9 mouse cellular contexts compared by ENCODE assay signal in the genomic region with DNA sequence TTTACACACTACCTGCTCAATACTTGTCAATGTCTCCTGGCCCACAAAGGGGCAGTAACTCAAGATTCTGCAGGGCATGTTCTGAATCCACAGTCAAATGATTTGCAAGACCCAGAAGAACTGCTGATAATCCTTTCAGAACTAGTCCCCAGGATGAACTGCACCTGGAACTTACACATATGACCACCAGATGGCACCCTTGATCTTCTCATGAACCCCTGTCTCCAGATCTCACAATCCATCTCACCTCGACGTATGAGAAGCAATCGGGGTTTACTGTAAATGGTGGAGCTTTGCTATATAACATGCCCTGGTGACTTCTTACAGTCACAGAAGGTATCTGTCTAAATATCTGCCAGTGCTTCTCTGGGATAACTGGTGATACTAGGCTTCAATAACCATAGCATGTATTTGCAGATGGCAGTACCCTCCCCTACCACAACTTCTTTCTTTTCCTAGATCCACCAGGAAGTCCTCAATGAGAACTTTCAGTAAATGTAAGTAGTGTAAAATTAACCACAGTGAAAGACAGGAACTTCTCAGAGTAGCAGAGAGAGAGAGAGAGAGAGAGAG. TPM values are rescaled to one million over a fixed set of nuclear protein-coding genes. Genes with fewer than 3 reads are reported as not detected.
DNase-seq lines count a peak whose midpoint lies in the region; ATAC-seq lines count a peak whose summit lies in the region.
"Had no signal": no experiment of that assay in that cellular context is flagged by ENCODE, and none has a peak within 500 bp of the region (broad histone marks: within the 10 kb centered on the region; RNA-seq: fewer than 3 reads in every experiment).

No protein-coding gene starts in this region.

- no peak overlapping the region for H3K4me3 ChIP-seq in forebrain, embryonic 14.5 days (ENCODE audit: low read depth, low read length)
- H3K4me3 ChIP-seq in midbrain, embryonic 16.5 days (ENCODE audit: low read depth, low read length), result no peak overlapping the region
- H3K4me3 ChIP-seq: embryonic facial prominence, embryonic 15.5 days had no signal

- no peaks in the 10 kb centered on the region for H3K27me3 ChIP-seq in forebrain, embryonic 14.5 days (replicated peaks; ENCODE audit: control insufficient read depth, insufficient read depth, low read length)
- no peaks in the 10 kb centered on the region for H3K27me3 ChIP-seq in midbrain, embryonic 16.5 days (ENCODE audit: control insufficient read depth, insufficient read depth, low read depth, low read length)
- H3K27me3 ChIP-seq: embryonic facial prominence, embryonic 15.5 days had no signal

- ATAC-seq in forebrain, embryonic 14.5 days, result peak; percentile 77
- peak; percentile 75; the same call in 1 of the 2 replicates for ATAC-seq in midbrain, embryonic 16.5 days

- H3K27ac ChIP-seq in forebrain, embryonic 14.5 days (ENCODE audit: low read depth, low read length), result no peak overlapping the region
- no peak overlapping the region for H3K27ac ChIP-seq in midbrain, embryonic 16.5 days (ENCODE audit: low read length)
- H3K27ac ChIP-seq: embryonic facial prominence, embryonic 15.5 days had no signal

- 16% methylated on average over 3 of the region's 3 CpGs for WGBS in forebrain, embryonic 14.5 days
- 10% methylated on average over 3 of the region's 3 CpGs for WGBS in midbrain, embryonic 16.5 days

- no peaks in the 10 kb centered on the region for H3K4me1 ChIP-seq in forebrain, embryonic 14.5 days (ENCODE audit: control insufficient read depth, insufficient read depth, low read length)
- H3K4me1 ChIP-seq in midbrain, embryonic 16.5 days (ENCODE audit: control insufficient read depth, insufficient read depth, low read length), result no peaks in the 10 kb centered on the region
- H3K4me1 ChIP-seq: embryonic facial prominence, embryonic 15.5 days had no signal

- intact Hi-C loops in left cerebral cortex, postnatal 36 days (cut with DNase I), result loop anchor here (2.0 kb wide), 1 partner anchor 748 kb away; no protein-coding TSS in a partner anchor

- no peaks in the 10 kb centered on the region for H3K9me3 ChIP-seq in forebrain, embryonic 14.5 days (replicated peaks; ENCODE audit: control insufficient read depth, low read length)
- H3K9me3 ChIP-seq in midbrain, embryonic 16.5 days (replicated peaks; ENCODE audit: control insufficient read depth, low read length, poor library complexity, severe bottlenecking), result no peaks in the 10 kb centered on the region
- H3K9me3 ChIP-seq: embryonic facial prominence, embryonic 15.5 days had no signal

- peak; percentile 67 for DNase-seq in thymus, postnatal 0 days (ENCODE audit: low spot score)
- no peak for DNase-seq in thymus, postnatal 36 days
- peak; percentile 30 for DNase-seq in c-Kit-positive CD71-positive TER-119-positive erythroid progenitor cells, embryonic 14.5 days (ENCODE audit: low spot score)
- peak; percentile 79 for DNase-seq in forebrain, embryonic 14.5 days (ENCODE audit: low spot score)
- DNase-seq in kidney, adult 8-10 months, result peak; percentile 2 to 22
- DNase-seq in left cerebral cortex, postnatal 36 days (ENCODE audit: low spot score in 2 of 2), result peak; percentile 8 to 11
- peak; percentile 25 for DNase-seq in thymus, postnatal 4 days

- no peak overlapping the region for H3K9ac ChIP-seq in forebrain, embryonic 14.5 days (ENCODE audit: low read length)
- no peak overlapping the region for H3K9ac ChIP-seq in midbrain, embryonic 16.5 days (ENCODE audit: low read depth, low read length)
- H3K9ac ChIP-seq: embryonic facial prominence, embryonic 15.5 days had no signal

- no peaks in the 10 kb centered on the region for H3K36me3 ChIP-seq in forebrain, embryonic 14.5 days (ENCODE audit: control insufficient read depth, insufficient read depth, low read length)
- H3K36me3 ChIP-seq in midbrain, embryonic 16.5 days (ENCODE audit: control insufficient read depth, insufficient read depth, low read length), result no peaks in the 10 kb centered on the region
- H3K36me3 ChIP-seq: embryonic facial prominence, embryonic 15.5 days had no signal

- H3K4me2 ChIP-seq in forebrain, embryonic 14.5 days (ENCODE audit: low read length), result no peak overlapping the region
- no peak overlapping the region for H3K4me2 ChIP-seq in midbrain, embryonic 16.5 days (ENCODE audit: low read length)
- H3K4me2 ChIP-seq: embryonic facial prominence, embryonic 15.5 days had no signal

RNA-seq across cellular contexts. Expression of a gene that starts 54.5 kb away (rescaled TPM):
- 0.36 and 0.42 TPM in 2 replicates for polyA plus RNA-seq in thymus, postnatal 0 days (2015; fragmentation: Nextera tagmentation; extraction: Ambion mirVana)
- not detected in 2 replicates for polyA plus RNA-seq in forebrain, embryonic 14.5 days (2014; fragmentation: Nextera tagmentation; extraction: Ambion mirVana)
- not detected for total RNA-seq in left cerebral cortex, postnatal 36 days (2021)
- not detected in 2 replicates for polyA plus RNA-seq in midbrain, embryonic 16.5 days (2015; fragmentation: Nextera tagmentation; extraction: Ambion mirVana)
- polyA plus RNA-seq: embryonic facial prominence, embryonic 15.5 days had no signal

Comparison
In these comparisons a context has a peak if more than half of its experiments do, and no peak if none do; other contexts are left out.
1. DNase-seq: peak in thymus, postnatal 0 days (single experiment), c-Kit-positive CD71-positive TER-119-positive erythroid progenitor cells, embryonic 14.5 days (single experiment), forebrain, embryonic 14.5 days (single experiment), kidney, adult 8-10 months (2 of 2), left cerebral cortex, postnatal 36 days (2 of 2) and thymus, postnatal 4 days (single experiment); none in thymus, postnatal 36 days (0 of 2).